Mouse (Mus musculus): ENCODE data around the gene Hivep3.

GRCm38 (mm10) chr4:119751408-119752006 lies 17.9 kb downstream of the Hivep3 start:
- no peak for TF ChIP-seq CTCF (IDR thresholded peaks at IDR 0.05; ENCODE audit: borderline replicate concordance, extremely low read depth, insufficient read depth, insufficient read length)
- TF ChIP-seq POLR2A (IDR thresholded peaks at IDR 0.05; ENCODE audit: borderline replicate concordance, extremely low read depth, insufficient read depth, insufficient read length, poor library complexity, severe bottlenecking): no peak
